Mouse (Mus musculus) right cerebral cortex, postnatal 25 days (tissue): ENCODE measurements around the gene Mettl27.
"Not testable (repeated sequence)": the region's sequence is repeated elsewhere in the genome, so short reads cannot be mapped to it uniquely, and the experiment has no call there.

Experiments
- DNase-seq: peaks from one replicate; pipeline ENCODE4 v3.0.0; 2022

Mettl27 gene

DNA sequence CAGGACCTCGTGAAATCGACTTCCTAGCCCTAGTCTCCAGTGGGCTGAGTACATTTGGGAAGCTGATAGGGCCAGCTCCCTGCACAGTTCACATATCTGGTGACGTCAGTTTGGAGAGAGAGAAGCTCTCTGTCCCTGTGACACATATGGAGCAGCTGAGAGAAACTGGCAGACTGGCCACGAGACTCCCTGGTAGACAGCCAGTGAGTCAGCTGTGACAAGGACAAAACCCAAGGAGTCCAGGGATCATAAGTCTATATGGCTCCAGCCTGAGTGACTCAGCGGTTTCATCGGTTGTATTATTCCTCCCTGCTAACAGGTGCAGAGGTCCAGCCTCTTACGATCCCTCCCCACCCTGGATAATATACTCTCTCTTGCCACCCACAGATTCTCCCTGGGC lies 26.9 kb downstream of the Mettl27 start:
- peak; percentile 9 for DNase-seq

DNA sequence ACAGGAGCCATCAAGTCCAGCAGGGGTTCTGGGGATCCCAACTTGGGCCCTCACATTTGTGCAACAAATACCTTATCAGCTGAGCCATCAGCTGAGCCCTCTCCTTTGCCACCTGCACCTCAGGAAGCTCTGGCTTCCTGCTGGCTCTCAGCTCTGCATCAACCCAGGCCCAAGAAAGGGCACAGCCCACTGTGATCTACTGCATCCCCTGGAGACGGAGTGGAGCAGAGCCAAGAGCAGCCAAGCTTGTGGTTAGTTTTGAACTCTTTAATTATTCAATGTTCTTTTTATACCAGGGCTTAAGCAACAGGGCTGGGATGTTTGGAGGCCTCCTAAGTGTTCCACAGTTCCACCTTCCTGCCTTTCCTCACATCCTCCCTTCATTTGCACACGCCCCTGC lies 28.3 kb downstream of the Mettl27 start:
- DNase-seq = no peak

- DNase-seq = no peak
These were observed 29.4 kb downstream of the Mettl27 start for GRCm38 (mm10) chr5:134961519-134961918.

GRCm38 (mm10) chr5:134963546-134963945 lies 31.4 kb downstream of the Mettl27 start:
- DNase-seq = no peak

DNA sequence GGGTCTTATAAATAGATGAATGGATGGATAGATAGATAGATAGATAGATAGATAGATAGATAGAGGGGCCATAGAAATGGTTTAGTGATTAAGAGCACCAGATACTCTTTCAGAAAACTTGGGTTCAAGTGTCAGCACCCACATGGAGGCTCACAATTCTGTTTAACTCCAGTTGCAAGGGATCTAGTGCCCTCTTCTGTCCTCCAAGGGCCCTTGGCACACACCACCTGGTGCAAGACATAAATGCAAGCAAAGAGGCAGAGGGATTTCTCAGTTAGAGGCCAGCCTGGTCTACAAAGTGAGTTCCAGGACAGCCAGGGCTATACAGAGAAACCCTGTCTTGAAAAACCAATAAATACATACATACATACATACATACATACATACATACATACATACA lies 32.5 kb downstream of the Mettl27 start:
- not testable (repeated sequence) for DNase-seq

- DNase-seq = peak; percentile 59
These were observed 33.3 kb downstream of the Mettl27 start for GRCm38 (mm10) chr5:134965473-134965851.

DNA sequence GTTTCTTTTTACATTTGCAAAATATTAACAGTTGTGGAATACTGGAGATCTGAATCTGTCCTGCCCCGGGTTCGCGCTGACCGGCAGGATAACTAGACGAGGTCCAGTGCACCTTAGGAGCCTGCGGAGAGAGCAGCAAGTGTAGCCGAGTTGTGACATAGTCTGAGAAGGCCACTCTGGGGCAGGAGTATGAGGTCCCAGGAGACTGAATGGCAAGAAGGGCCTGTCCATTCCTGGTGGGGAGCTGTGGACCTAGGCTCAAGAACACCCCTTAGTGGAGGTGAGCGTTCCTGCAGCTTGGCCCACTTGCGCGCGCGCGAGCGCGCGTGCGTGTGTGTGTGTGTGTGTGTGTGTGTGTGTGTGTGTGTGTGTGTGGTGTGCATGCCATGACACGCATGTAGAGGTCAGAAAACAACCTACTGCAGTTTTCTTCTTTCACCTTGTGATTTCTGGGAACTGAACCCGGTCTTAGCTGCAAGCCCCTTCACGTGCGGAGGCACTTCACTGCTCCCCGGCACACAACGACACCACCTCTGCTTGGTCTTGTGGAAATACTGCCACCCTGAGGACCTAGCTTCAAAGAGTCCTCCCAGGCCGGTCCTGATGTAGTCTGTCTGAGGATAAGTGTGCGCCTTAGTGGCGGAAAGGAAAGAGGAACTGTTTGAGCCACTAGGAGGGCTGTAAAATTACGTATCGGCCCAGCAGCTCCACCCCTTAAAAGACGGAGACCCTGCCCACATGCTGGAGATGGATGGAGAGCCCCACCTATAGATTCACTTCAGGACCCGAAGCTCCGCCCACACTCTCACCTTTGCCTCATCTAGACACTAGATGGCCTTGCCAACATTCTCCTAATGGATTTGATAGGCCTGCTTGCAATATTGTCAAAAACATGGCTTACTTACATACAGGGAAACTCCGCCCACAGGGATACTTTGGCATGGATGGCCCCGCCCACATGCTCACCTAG lies 34.0 kb downstream of the Mettl27 start:
- no peak for DNase-seq

GRCm38 (mm10) chr5:134967164-134967944 lies 35.2 kb downstream of the Mettl27 start:
- DNase-seq = no peak

GRCm38 (mm10) chr5:134970671-134971070 lies 38.5 kb downstream of the Mettl27 start:
- no peak for DNase-seq

DNA sequence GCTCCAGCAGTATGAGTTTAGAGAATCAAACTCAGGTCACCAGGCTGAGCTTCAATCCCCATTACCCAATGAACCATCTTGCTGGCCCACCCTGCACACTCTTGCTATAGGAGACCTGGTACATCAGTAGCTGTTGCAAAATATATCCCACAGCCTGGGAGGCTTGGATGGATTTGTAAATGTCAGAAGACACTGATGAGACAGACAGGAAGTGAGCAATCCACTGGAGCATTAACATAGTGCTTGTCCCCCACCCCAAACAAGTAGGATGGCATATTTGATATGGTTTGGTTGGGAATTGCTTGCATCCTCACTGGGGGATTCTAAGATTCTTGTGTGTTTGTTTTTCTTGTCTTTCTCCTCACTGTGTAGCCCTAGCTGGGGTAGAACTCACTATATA lies 40.9 kb downstream of the Mettl27 start:
- no peak for DNase-seq

DNA sequence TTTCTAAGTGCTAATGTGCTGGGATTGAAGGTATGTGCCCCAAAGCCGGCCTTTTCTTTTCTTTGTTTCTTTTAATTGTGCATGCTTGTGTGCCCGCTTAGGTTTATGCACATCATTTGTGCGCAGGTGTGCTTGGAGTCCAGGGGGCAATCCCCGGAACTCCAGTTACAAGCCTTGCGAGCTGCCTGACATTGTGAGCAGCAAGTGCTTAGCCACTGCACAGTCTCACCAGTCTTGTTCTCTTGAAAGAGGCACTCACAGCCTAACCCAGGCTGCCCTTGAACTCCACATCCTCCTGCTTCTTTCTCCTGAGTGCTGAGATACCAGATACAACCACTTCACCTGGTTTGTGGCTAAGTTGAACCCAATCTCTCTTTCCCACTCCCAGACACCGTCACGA lies 41.4 kb downstream of the Mettl27 start:
- no peak for DNase-seq

GRCm38 (mm10) chr5:134974294-134974693 lies 42.1 kb downstream of the Mettl27 start:
- no peak for DNase-seq

- DNase-seq = no peak
These were observed 42.8 kb downstream of the Mettl27 start for GRCm38 (mm10) chr5:134974921-134975320.

- no peak for DNase-seq
These were observed 44.0 kb downstream of the Mettl27 start for GRCm38 (mm10) chr5:134976164-134976563.

DNA sequence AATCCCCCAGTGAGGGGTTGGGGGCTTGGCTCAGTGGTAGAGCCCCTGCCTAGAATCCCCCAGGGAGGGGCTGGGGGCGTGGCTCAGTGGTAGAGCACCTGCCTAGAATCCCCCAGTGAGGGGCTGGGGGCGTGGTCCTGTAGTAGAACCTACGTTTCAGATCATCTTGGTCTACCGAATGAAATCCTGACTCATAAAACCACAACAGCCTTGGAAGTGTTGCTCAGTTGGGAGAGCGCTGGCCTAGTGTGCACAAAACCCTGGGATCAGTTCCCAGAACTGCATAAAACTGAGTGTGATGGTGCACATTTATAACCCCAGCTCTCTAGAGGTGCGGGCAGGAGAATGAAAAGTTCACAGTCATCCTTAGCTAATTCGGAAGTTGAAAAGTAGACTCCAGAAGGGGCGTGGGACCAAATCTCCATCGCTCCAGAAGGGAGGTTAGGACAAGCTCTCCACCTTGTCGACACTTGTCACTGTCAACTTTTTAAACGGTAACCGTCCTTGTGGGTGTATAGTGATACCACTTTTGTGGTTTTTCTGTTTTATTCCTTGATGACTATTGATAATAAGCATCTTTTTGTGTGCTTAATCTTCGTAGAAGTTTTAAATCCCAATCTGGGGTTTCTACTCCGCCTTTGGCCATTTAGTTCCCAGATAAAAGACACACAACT lies 44.5 kb downstream of the Mettl27 start:
- DNase-seq = no peak

- no peak for DNase-seq
These were observed 45.7 kb downstream of the Mettl27 start for GRCm38 (mm10) chr5:134977837-134978236.

DNA sequence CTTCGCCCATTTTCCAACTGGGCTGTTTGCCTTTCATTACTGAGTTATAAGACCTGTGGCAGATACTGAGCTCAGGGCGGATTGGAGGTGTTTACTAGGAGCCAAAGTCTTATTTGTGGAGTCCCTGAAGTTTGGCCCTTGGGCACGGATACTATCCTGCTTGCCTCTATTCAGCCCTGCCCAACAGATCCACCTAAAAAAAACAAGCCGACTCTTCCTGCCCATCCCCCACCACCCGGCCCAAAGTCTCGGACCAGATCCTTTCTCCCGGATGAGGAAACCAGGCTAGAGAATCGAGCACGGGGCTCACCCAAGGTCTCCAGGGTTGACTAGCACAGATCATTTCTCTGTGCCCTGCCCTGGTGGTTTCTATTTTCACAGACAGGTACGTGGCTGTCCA lies 49.0 kb downstream of the Mettl27 start:
- DNase-seq = no peak

- no peak for DNase-seq
These were observed 50.9 kb downstream of the Mettl27 start for GRCm38 (mm10) chr5:134983111-134983510.

DNA sequence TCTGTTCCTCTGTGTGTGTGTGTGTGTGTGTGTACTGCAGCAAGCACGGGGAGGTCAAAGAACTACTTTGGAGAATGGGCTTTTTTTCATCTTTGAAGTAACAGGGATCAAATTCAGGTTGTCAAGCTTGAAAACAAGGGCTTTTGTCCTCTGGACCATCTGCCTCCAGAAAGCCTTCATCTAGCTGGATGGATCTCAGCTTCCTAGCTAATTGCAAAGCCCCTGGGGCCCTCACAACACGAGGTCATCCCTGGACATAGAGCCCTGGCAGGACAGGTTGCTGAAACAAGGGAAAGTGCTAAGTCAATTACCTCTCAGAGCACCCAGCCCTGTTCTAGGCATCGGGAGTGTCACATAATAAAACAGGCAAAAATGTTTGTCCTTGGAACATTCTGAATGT lies 51.6 kb downstream of the Mettl27 start:
- DNase-seq = no peak

GRCm38 (mm10) chr5:134985633-134986297 lies 53.6 kb downstream of the Mettl27 start, which contains the start of gene Cldn3:
Gene Cldn3, plus strand, starts transcription at chr5:134986214.
- no peak for DNase-seq

GRCm38 (mm10) chr5:134986298-134987268 lies 54.4 kb downstream of the Mettl27 start:
- peak; percentile 18 for DNase-seq
